Mouse (Mus musculus) kidney, adult 2 months (tissue): ENCODE results near the gene Sh3gl2.

Source experiments
- CTCF ChIP-seq: fragments of 200-500 bp; conservative IDR thresholded peaks from 2 replicates; pipeline ENCODE4 v1.5.1; 2011; ENCODE audit warnings: low read depth, mild to moderate bottlenecking, control low read depth, low read length, moderate library complexity, mixed read lengths; ENCODE audit not compliant: insufficient read depth, insufficient read length
- POLR2A ChIP-seq: fragments of 200-500 bp; IDR thresholded peaks from one replicate; pipeline ENCODE4 v1.6.1; 2011; ENCODE audit warnings: low read depth, low read length, control low read depth

- TF ChIP-seq CTCF: no peak
- TF ChIP-seq POLR2A: no peak
Measured at GRCm38 (mm10) chr4:85293368-85293767, 88.4 kb downstream of the Sh3gl2 start.
